Mouse (Mus musculus): ENCODE results near the gene A830018L16Rik. TPM values are rescaled to one million over a fixed set of nuclear protein-coding genes. Genes with fewer than 3 reads are reported as not detected.

Gene A830018L16Rik
- polyA plus RNA-seq (2012; rRNA removed): 0.16 and 0.26 TPM in 2 replicates

DNA sequence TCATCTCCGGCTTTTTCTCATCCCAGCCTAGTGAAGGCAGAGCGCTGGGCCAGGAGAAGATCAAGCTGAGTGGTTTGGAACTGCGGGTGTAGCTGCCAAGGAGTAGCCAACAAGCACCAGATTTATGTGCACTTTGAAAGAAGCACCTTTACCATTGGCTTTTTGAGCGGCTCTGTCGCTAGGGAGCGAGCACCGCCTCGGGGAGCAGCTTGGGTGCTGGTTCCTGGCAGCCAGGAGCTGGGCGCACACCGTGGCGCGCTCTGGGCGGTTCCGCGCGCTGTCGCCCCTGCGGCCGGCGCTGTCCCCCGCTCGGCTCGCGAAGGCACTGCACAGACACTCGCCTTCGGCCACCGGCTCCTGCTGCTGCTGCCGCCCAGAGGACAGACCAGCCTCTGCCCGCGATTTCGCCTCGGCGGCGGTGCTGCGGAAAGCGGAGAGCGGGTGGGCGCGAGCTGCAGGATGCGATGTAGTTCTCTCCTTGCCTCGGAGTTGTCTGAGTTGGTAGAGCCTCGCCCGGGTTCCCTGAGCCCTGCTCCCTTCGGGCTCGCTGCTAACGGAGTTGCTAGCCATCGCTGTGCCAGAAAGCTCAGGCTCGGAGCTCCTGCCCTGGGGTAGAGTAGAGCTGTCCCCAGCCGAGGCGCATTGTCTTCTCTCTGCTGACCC lies at the start of gene A830018L16Rik:
Gene A830018L16Rik (plus strand): TSS at position 212 of the 663 bp plus-strand sequence.
- Histone ChIP-seq H3K4me3 (ENCODE audit: control insufficient read depth, low read depth, low read length) (peak within 1 kb of the TSS; percentile 49), H3K36me3 (ENCODE audit: control insufficient read depth, insufficient read depth, low read length) (no peaks in the 10 kb centered on the region), H3K4me1 (ENCODE audit: control insufficient read depth, insufficient read depth, low read length) (peaks cover 7% of the 10 kb centered on the region), H3K27ac (ENCODE audit: control insufficient read depth, insufficient read depth, low read depth, low read length) (no peak within 1 kb of the TSS), H3K27me3 (ENCODE audit: control insufficient read depth, insufficient read depth, low read length) (no peaks in the 10 kb centered on the region)
- TF ChIP-seq CTCF (IDR thresholded peaks at IDR 0.05; ENCODE audit: control insufficient read depth, insufficient read depth, insufficient replicate concordance, low read depth, low read length) (no peak), POLR2A (IDR thresholded peaks at IDR 0.05; ENCODE audit: control insufficient read depth, low read depth, low read length) (no peak)

DNA sequence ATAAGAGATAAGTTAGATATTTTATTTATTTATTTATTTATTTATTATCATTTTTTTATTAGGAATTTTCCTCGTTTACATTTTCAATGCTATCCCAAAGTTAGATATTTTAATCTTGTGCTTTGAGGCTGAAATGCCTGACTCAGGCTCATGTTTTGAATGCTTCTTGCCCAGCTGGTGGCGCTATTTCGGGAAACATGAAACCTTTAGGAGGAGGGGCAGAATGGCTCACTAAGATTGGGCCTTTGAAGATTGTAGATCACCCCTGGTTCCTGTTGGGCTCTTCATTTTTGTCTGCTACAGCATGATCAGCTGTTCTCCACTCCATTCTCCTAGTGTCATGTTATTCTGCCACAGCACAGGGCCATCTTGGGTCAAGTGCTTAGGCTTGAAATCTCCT lies 28.1 kb upstream of the A830018L16Rik start:
- TF ChIP-seq CTCF (IDR thresholded peaks at IDR 0.05; ENCODE audit: control insufficient read depth, insufficient read depth, insufficient replicate concordance, low read depth, low read length) (no peak), POLR2A (IDR thresholded peaks at IDR 0.05; ENCODE audit: control insufficient read depth, low read depth, low read length) (no peak)
- no peaks in the 10 kb centered on the region for H3K4me1 ChIP-seq (ENCODE audit: control insufficient read depth, insufficient read depth, low read length)
- no peak overlapping the region for H3K27ac ChIP-seq (ENCODE audit: control insufficient read depth, insufficient read depth, low read depth, low read length)

DNA sequence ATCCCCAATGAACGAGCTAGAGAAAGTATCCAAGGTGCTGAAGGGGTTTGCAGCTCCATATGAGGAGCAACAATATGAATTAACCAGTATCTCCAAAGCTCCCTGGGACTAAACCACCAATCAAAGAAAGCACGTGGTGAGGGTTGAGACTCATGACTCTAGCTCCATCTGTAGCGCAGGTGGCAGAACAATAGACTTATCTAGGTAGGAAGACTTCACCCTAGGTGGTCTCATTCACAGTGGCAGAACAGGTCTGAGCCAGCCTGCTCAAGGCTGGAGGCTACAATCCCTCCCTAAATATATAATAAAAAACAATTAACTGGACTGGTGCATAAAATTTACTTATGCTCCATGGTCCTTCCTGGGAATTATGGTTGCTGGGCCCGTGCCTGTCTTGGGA lies 18.5 kb upstream of the A830018L16Rik start:
- H3K4me1 ChIP-seq (ENCODE audit: control insufficient read depth, insufficient read depth, low read length): no peaks in the 10 kb centered on the region
- no peaks in the 10 kb centered on the region for H3K36me3 ChIP-seq (ENCODE audit: control insufficient read depth, insufficient read depth, low read length)
- no peak for TF ChIP-seq POLR2A (IDR thresholded peaks at IDR 0.05; ENCODE audit: control insufficient read depth, low read depth, low read length)
- no peak for TF ChIP-seq CTCF (IDR thresholded peaks at IDR 0.05; ENCODE audit: control insufficient read depth, insufficient read depth, insufficient replicate concordance, low read depth, low read length)
- no peak overlapping the region for H3K27ac ChIP-seq (ENCODE audit: control insufficient read depth, insufficient read depth, low read depth, low read length)
- H3K4me3 ChIP-seq (ENCODE audit: control insufficient read depth, low read depth, low read length): no peak overlapping the region
- no peaks in the 10 kb centered on the region for H3K27me3 ChIP-seq (ENCODE audit: control insufficient read depth, insufficient read depth, low read length)

More for the DNA sequence above, 28.1 kb upstream of the A830018L16Rik start:
- Histone ChIP-seq H3K27me3 (ENCODE audit: control insufficient read depth, insufficient read depth, low read length) (no peaks in the 10 kb centered on the region), H3K4me3 (ENCODE audit: control insufficient read depth, low read depth, low read length) (no peak overlapping the region), H3K36me3 (ENCODE audit: control insufficient read depth, insufficient read depth, low read length) (no peaks in the 10 kb centered on the region)

DNA sequence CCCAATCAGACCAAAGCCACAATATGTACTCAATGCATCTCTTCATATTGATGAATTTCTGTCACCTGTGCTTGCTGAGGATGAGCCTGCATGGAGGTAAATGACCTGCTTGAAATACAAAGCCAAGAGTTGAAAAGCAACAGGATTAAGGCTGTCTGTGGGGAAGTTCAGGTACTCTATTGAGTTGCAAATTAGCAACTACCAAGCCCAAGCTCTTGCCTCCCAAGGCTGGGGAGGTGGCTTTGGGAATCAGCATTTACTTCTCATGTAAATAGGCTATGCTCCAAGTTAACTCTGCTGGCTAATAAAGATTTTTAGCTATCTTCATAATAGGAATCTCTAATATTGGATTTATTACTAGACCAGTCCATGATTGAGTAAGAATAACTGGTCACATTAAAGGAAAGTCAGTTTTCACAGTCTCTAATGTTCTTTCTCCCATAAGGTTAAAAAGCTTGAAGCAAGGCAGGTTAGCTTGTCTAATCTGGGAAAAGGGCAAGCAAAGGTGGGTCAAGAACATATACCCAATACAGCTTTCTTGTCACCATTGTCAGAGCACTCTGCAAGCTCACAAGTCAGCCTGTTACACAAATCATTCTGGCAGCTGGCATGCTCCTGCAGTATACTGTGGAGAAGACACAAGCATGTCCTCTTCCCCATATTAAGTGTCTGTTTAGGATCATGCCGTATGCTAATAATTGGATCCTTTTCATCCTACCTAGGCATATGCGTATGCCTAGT lies 17.7 kb upstream of the A830018L16Rik start:
- no peaks in the 10 kb centered on the region for H3K36me3 ChIP-seq (ENCODE audit: control insufficient read depth, insufficient read depth, low read length)
- no peak for TF ChIP-seq POLR2A (IDR thresholded peaks at IDR 0.05; ENCODE audit: control insufficient read depth, low read depth, low read length)
- TF ChIP-seq CTCF (IDR thresholded peaks at IDR 0.05; ENCODE audit: control insufficient read depth, insufficient read depth, insufficient replicate concordance, low read depth, low read length): no peak
- no peak overlapping the region for H3K27ac ChIP-seq (ENCODE audit: control insufficient read depth, insufficient read depth, low read depth, low read length)
- no peaks in the 10 kb centered on the region for H3K27me3 ChIP-seq (ENCODE audit: control insufficient read depth, insufficient read depth, low read length)
- H3K4me1 ChIP-seq (ENCODE audit: control insufficient read depth, insufficient read depth, low read length): no peaks in the 10 kb centered on the region
- H3K4me3 ChIP-seq (ENCODE audit: control insufficient read depth, low read depth, low read length): no peak overlapping the region

DNA sequence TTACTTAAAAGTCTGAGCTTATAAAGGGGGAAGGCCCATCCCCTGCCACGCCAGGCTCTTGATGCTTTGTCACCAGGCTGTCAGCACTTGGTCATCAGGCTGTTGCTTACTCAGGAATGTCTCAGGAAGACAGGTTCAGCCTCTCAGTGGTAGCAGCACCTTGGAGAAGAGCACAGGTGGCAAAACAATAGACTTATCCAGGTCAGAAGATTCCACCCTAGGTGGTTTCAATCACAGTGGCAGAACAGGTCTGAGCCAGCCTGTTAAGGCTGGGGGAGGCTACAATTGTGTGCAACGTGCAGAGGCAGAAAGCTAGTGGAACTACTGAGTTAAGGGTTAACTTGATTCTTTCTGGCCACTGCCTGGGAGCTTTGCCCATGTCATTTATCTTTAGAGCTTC lies 12.7 kb upstream of the A830018L16Rik start:
- Histone ChIP-seq H3K4me3 (ENCODE audit: control insufficient read depth, low read depth, low read length) (no peak overlapping the region), H3K36me3 (ENCODE audit: control insufficient read depth, insufficient read depth, low read length) (no peaks in the 10 kb centered on the region), H3K4me1 (ENCODE audit: control insufficient read depth, insufficient read depth, low read length) (no peaks in the 10 kb centered on the region), H3K27me3 (ENCODE audit: control insufficient read depth, insufficient read depth, low read length) (no peaks in the 10 kb centered on the region), H3K27ac (ENCODE audit: control insufficient read depth, insufficient read depth, low read depth, low read length) (no peak overlapping the region)
- TF ChIP-seq CTCF (IDR thresholded peaks at IDR 0.05; ENCODE audit: control insufficient read depth, insufficient read depth, insufficient replicate concordance, low read depth, low read length) (no peak), POLR2A (IDR thresholded peaks at IDR 0.05; ENCODE audit: control insufficient read depth, low read depth, low read length) (no peak)

DNA sequence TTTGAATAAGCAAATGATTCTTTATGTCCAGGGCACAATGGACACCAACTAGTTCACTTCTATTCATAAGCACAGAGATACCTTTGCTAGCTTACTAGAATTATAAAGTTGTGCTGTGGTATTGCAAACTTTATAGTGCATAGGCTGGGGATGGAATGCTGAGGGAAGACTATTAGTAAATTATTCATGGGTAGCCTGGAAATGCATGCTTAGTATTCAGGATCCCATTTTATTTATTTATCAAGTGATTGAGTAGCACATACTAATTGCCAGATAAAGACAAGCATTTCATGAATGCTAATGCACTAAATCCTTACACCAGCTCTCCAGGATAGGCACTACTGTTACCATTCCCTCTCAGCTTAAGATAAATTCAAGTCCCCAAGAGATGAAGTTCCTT lies 8.4 kb upstream of the A830018L16Rik start:
- Histone ChIP-seq H3K27ac (ENCODE audit: control insufficient read depth, insufficient read depth, low read depth, low read length) (no peak overlapping the region), H3K4me1 (ENCODE audit: control insufficient read depth, insufficient read depth, low read length) (no peaks in the 10 kb centered on the region)
- TF ChIP-seq CTCF (IDR thresholded peaks at IDR 0.05; ENCODE audit: control insufficient read depth, insufficient read depth, insufficient replicate concordance, low read depth, low read length): no peak
- no peak for TF ChIP-seq POLR2A (IDR thresholded peaks at IDR 0.05; ENCODE audit: control insufficient read depth, low read depth, low read length)

DNA sequence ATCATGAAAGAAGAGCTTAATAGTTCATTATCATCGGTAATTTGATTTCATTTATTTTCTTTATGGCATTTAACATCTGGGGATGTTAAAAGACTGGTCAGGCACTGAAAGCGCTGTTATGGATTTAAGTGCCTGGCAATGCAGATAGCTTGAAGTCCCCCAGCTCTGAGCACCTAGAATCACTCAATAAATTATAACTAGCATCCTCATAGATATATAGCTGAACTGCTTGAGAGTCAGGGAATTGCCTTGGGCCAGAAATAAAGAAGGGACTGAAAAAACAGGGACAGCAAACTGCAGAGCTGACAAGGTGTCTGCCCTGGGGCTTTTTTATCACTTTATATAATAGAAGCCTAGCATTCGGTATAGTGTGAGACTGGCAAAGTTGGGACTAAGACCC lies 7.9 kb upstream of the A830018L16Rik start:
- Histone ChIP-seq H3K36me3 (ENCODE audit: control insufficient read depth, insufficient read depth, low read length) (no peaks in the 10 kb centered on the region), H3K27ac (ENCODE audit: control insufficient read depth, insufficient read depth, low read depth, low read length) (no peak overlapping the region), H3K27me3 (ENCODE audit: control insufficient read depth, insufficient read depth, low read length) (no peaks in the 10 kb centered on the region), H3K4me3 (ENCODE audit: control insufficient read depth, low read depth, low read length) (no peak overlapping the region), H3K4me1 (ENCODE audit: control insufficient read depth, insufficient read depth, low read length) (no peaks in the 10 kb centered on the region)
- TF ChIP-seq POLR2A (IDR thresholded peaks at IDR 0.05; ENCODE audit: control insufficient read depth, low read depth, low read length): no peak

More for the DNA sequence above, 8.4 kb upstream of the A830018L16Rik start:
- H3K36me3 ChIP-seq (ENCODE audit: control insufficient read depth, insufficient read depth, low read length): no peaks in the 10 kb centered on the region
- no peak overlapping the region for H3K4me3 ChIP-seq (ENCODE audit: control insufficient read depth, low read depth, low read length)
- H3K27me3 ChIP-seq (ENCODE audit: control insufficient read depth, insufficient read depth, low read length): no peaks in the 10 kb centered on the region

Data from testis, adult 2 months (tissue).